Comparison of ENCODE assay signal across 10 mouse cellular contexts in the genomic region with DNA sequence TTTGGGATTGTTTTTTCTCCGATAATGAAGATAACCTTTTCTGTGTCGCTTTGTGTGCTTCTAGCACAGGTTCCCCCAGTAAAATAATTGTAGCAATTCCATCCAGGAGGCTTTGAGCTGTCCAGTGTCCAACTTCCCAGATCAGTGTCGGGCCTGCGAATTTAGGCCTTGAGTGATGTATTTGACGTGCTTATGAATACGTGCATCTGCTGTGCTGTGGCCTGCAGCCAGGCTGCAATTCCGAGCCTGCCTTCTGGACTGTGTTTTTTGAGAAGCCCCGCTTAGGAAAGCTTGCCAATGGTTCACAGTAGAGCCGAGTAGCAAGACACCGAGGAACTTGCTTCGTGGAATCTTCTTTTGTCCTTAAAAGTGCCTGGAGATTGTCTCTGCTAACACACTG.
DNase-seq lines count a peak whose midpoint lies in the region; ATAC-seq lines count a peak whose summit lies in the region.
"Had no signal": no experiment of that assay in that cellular context is flagged by ENCODE, and none has a peak within 500 bp of the region (broad histone marks: within the 10 kb centered on the region; RNA-seq: fewer than 3 reads in every experiment).

No protein-coding gene starts in this region.

- peak; percentile 57; the same call in 1 of the 2 replicates for ATAC-seq in forebrain, embryonic 13.5 days
- no peak for ATAC-seq in embryonic facial prominence, embryonic 13.5 days (ENCODE audit: insufficient number of reproducible peaks, insufficient read depth, low FRiP score, low TSS enrichment, low read depth)
- no peak for ATAC-seq in kidney, embryonic 16.5 days (ENCODE audit: low FRiP score, low TSS enrichment)

- peaks cover 23% of the 10 kb centered on the region for H3K4me1 ChIP-seq in forebrain, embryonic 13.5 days
- H3K4me1 ChIP-seq in forebrain, embryonic 10.5 days = peaks cover 39% of the 10 kb centered on the region
- H3K4me1 ChIP-seq in embryonic facial prominence, embryonic 13.5 days = peaks cover 44% of the 10 kb centered on the region
- H3K4me1 ChIP-seq in kidney, embryonic 16.5 days (ENCODE audit: insufficient read depth, low read length) = peaks cover 13% of the 10 kb centered on the region

- DNase-seq in forebrain, embryonic 10.5 days (ENCODE audit: extremely low spot score, low spot score) = no peak
- DNase-seq in left cerebral cortex, postnatal 4 days = peak; percentile 85
- DNase-seq in left cerebral cortex, adult 8-10 months (ENCODE audit: low spot score in 2 of 2) = no peak
- peak; percentile 67 for DNase-seq in lung, postnatal 10 days
- DNase-seq in urinary bladder, postnatal 25 days (ENCODE audit: low spot score) = no peak

- peak overlapping the region; percentile 60 for H3K27ac ChIP-seq in forebrain, embryonic 13.5 days
- no peak overlapping the region for H3K27ac ChIP-seq in forebrain, embryonic 10.5 days
- peak overlapping the region; percentile 71 for H3K27ac ChIP-seq in embryonic facial prominence, embryonic 13.5 days
- no peak overlapping the region for H3K27ac ChIP-seq in kidney, embryonic 16.5 days (ENCODE audit: low read length)

- intact Hi-C loops in left cerebral cortex, postnatal 4 days (cut with DNase I) = no loop called here

- H3K36me3 ChIP-seq in forebrain, embryonic 13.5 days (ENCODE audit: poor library complexity, severe bottlenecking) = no peaks in the 10 kb centered on the region
- H3K36me3 ChIP-seq in forebrain, embryonic 10.5 days (replicated peaks) = no peaks in the 10 kb centered on the region
- H3K36me3 ChIP-seq in embryonic facial prominence, embryonic 13.5 days = no peaks in the 10 kb centered on the region
- H3K36me3 ChIP-seq in kidney, embryonic 16.5 days (ENCODE audit: insufficient read depth, low read length) = no peaks in the 10 kb centered on the region
- H3K36me3 ChIP-seq: heart, embryonic 12.5 days had no signal

- no peak overlapping the region for H3K9ac ChIP-seq in forebrain, embryonic 13.5 days
- no peak overlapping the region for H3K9ac ChIP-seq in embryonic facial prominence, embryonic 13.5 days
- H3K9ac ChIP-seq in kidney, embryonic 16.5 days (replicated peaks; ENCODE audit: low read length) = no peak overlapping the region; the same call in 1 of the 2 replicates
- H3K9ac ChIP-seq: heart, embryonic 12.5 days had no signal

- WGBS in forebrain, embryonic 13.5 days = 69% methylated on average over 11 of the region's 11 CpGs
- WGBS in forebrain, embryonic 10.5 days = 90% methylated on average over 11 of the region's 11 CpGs
- 71% methylated on average over 11 of the region's 11 CpGs for WGBS in embryonic facial prominence, embryonic 13.5 days
- WGBS in kidney, embryonic 16.5 days = 76% methylated on average over 11 of the region's 11 CpGs

- H3K4me2 ChIP-seq in forebrain, embryonic 13.5 days = no peak overlapping the region
- no peak overlapping the region for H3K4me2 ChIP-seq in embryonic facial prominence, embryonic 13.5 days
- no peak overlapping the region for H3K4me2 ChIP-seq in kidney, embryonic 16.5 days (replicated peaks; ENCODE audit: low read depth, low read length)
- H3K4me2 ChIP-seq: heart, embryonic 12.5 days had no signal

- H3K4me3 ChIP-seq in forebrain, embryonic 13.5 days = no peak overlapping the region
- H3K4me3 ChIP-seq in forebrain, embryonic 10.5 days = no peak overlapping the region
- H3K4me3 ChIP-seq in embryonic facial prominence, embryonic 13.5 days = no peak overlapping the region
- no peak overlapping the region for H3K4me3 ChIP-seq in kidney, embryonic 16.5 days (ENCODE audit: low read length)
- H3K4me3 ChIP-seq: heart, embryonic 12.5 days; megakaryocyte, embryonic 14.5 days had no signal

- no peaks in the 10 kb centered on the region for H3K9me3 ChIP-seq in forebrain, embryonic 13.5 days (replicated peaks)
- H3K9me3 ChIP-seq in forebrain, embryonic 10.5 days = no peaks in the 10 kb centered on the region
- H3K9me3 ChIP-seq in embryonic facial prominence, embryonic 13.5 days = no peaks in the 10 kb centered on the region
- no peaks in the 10 kb centered on the region for H3K9me3 ChIP-seq in kidney, embryonic 16.5 days (ENCODE audit: low read length)
- H3K9me3 ChIP-seq: heart, embryonic 12.5 days; megakaryocyte, embryonic 14.5 days had no signal

- H3K27me3 ChIP-seq in forebrain, embryonic 13.5 days = no peaks in the 10 kb centered on the region
- H3K27me3 ChIP-seq in forebrain, embryonic 10.5 days (ENCODE audit: poor library complexity, severe bottlenecking) = 0 out of 2 replicates have a peak, but pooled peaks cover 2% of the 10 kb centered on the region
- H3K27me3 ChIP-seq in embryonic facial prominence, embryonic 13.5 days = no peaks in the 10 kb centered on the region
- H3K27me3 ChIP-seq in kidney, embryonic 16.5 days (ENCODE audit: insufficient read depth, low read length) = no peaks in the 10 kb centered on the region
- H3K27me3 ChIP-seq: heart, embryonic 12.5 days had no signal

Comparison
In these comparisons a context has a peak if more than half of its experiments do, and no peak if none do; other contexts are left out.
1. H3K27ac ChIP-seq: peak in forebrain, embryonic 13.5 days (single experiment) and embryonic facial prominence, embryonic 13.5 days (single experiment); none in forebrain, embryonic 10.5 days (single experiment) and kidney, embryonic 16.5 days (single experiment).
2. DNase-seq: peak in left cerebral cortex, postnatal 4 days (single experiment) and lung, postnatal 10 days (single experiment); none in forebrain, embryonic 10.5 days (single experiment), left cerebral cortex, adult 8-10 months (0 of 2) and urinary bladder, postnatal 25 days (single experiment).